Mouse (Mus musculus) ES-Bruce4 (cell line): ENCODE data around the gene Trim34b.

Source experiments
- CTCF ChIP-seq: IDR thresholded peaks from one replicate; pipeline ENCODE4 v1.8.1; 2011; ENCODE audit warnings: low read depth, low read length
- EP300 ChIP-seq: IDR thresholded peaks from 2 replicates; pipeline ENCODE4 v1.6.1; 2011; ENCODE audit warnings: low read depth, low read length; ENCODE audit not compliant: insufficient read depth
- POLR2A ChIP-seq: IDR thresholded peaks from one replicate; pipeline ENCODE4 v1.8.1; 2011; ENCODE audit warnings: low read length; ENCODE audit not compliant: insufficient read depth

DNA sequence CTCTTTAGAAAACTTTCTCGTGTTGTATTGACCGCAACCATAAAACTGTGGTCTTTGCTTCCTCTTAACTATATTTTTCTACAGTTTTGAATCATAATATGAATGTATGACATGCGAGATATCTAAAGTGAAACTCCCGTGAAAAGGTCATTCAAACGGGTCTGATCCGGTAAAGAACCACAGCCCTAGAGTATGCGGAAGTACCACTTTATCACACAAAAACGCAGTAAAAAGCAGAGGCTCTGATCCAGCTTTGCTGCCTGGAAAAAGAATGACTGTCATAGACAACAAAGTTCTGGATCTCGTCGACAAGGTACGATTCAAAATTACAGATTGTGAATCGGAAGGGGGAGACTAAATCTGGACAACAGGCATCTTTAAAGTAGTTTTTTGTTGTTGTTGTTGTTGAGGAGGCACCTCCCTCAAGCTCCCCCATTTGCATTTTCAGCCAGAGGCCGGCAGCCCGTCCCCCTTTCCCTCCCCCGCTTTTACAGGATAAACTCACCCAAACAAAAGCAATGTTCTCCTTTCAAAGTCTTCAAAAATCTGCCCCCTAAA is 14.4 kb upstream of the Trim34b start:
- no peak for TF ChIP-seq POLR2A
- TF ChIP-seq CTCF, result no peak
- no peak for TF ChIP-seq EP300
